Mouse (Mus musculus): Measurements from ENCODE around the gene Cavin3. TPM values are rescaled to one million over a fixed set of nuclear protein-coding genes. Genes with fewer than 3 reads are reported as not detected.

Cavin3 gene
- total and polyA plus RNA-seq, 2 experiments from 2014 or later: 33.5 to 34.6 TPM

GRCm38 (mm10) chr7:105507257-105507656, 25.2 kb upstream of the Cavin3 start:
- WGBS: 80% methylated on average over 4 of the region's 4 CpGs
- H3K36me3 ChIP-seq (ENCODE audit: insufficient read depth, low read length): no peaks in the 10 kb centered on the region
- no peak for ATAC-seq (ENCODE audit: low FRiP score)
- no peak overlapping the region for H3K4me3 ChIP-seq (ENCODE audit: low read depth, low read length)
- no peaks in the 10 kb centered on the region for H3K4me1 ChIP-seq (ENCODE audit: insufficient read depth, low read length)
- DNase-seq (ENCODE audit: low spot score): no peak
- H3K27me3 ChIP-seq (ENCODE audit: insufficient read depth, low read length): no peaks in the 10 kb centered on the region
- H3K9ac ChIP-seq (replicated peaks; ENCODE audit: low read length, poor library complexity, severe bottlenecking): no peak overlapping the region
- no peak overlapping the region for H3K27ac ChIP-seq (ENCODE audit: low read depth, low read length)
- H3K4me2 ChIP-seq (ENCODE audit: low read depth, low read length, poor library complexity, severe bottlenecking): no peak overlapping the region
- TF ChIP-seq CTCF (IDR thresholded peaks at IDR 0.05): no peak
- no peaks in the 10 kb centered on the region for H3K9me3 ChIP-seq (ENCODE audit: low read length)

GRCm38 (mm10) chr7:105501984-105502383, 19.9 kb upstream of the Cavin3 start:
- Histone ChIP-seq H3K9me3 (ENCODE audit: low read length) (no peaks in the 10 kb centered on the region), H3K4me3 (ENCODE audit: low read depth, low read length) (no peak overlapping the region), H3K36me3 (ENCODE audit: insufficient read depth, low read length) (no peaks in the 10 kb centered on the region), H3K27ac (ENCODE audit: low read depth, low read length) (no peak overlapping the region), H3K9ac (replicated peaks; ENCODE audit: low read length, poor library complexity, severe bottlenecking) (no peak overlapping the region), H3K27me3 (ENCODE audit: insufficient read depth, low read length) (no peaks in the 10 kb centered on the region), H3K4me1 (ENCODE audit: insufficient read depth, low read length) (no peaks in the 10 kb centered on the region), H3K4me2 (ENCODE audit: low read depth, low read length, poor library complexity, severe bottlenecking) (no peak overlapping the region)
- ATAC-seq (ENCODE audit: low FRiP score) (no peak), DNase-seq (ENCODE audit: low spot score) (no peak)
- no peak for TF ChIP-seq CTCF (IDR thresholded peaks at IDR 0.05)
- 87% methylated on average over 4 of the region's 4 CpGs for WGBS

- no peak for ATAC-seq (ENCODE audit: low FRiP score)
- WGBS: 85% methylated on average over 1 of the region's 1 CpGs
Measured at GRCm38 (mm10) chr7:105499676-105500075, 17.6 kb upstream of the Cavin3 start.

GRCm38 (mm10) chr7:105498854-105499492, 16.9 kb upstream of the Cavin3 start:
- no peak for DNase-seq (ENCODE audit: low spot score)
- H3K4me3 ChIP-seq (ENCODE audit: low read depth, low read length): no peak overlapping the region
- no peak overlapping the region for H3K9ac ChIP-seq (replicated peaks; ENCODE audit: low read length, poor library complexity, severe bottlenecking)
- no peaks in the 10 kb centered on the region for H3K9me3 ChIP-seq (ENCODE audit: low read length)
- WGBS: 47% methylated on average over 10 of the region's 10 CpGs
- no peak for ATAC-seq (ENCODE audit: low FRiP score)
- no peak overlapping the region for H3K27ac ChIP-seq (ENCODE audit: low read depth, low read length)
- H3K4me1 ChIP-seq (ENCODE audit: insufficient read depth, low read length): no peaks in the 10 kb centered on the region
- no peak overlapping the region for H3K4me2 ChIP-seq (ENCODE audit: low read depth, low read length, poor library complexity, severe bottlenecking)
- no peaks in the 10 kb centered on the region for H3K36me3 ChIP-seq (ENCODE audit: insufficient read depth, low read length)
- no peak for TF ChIP-seq CTCF (IDR thresholded peaks at IDR 0.05)
- H3K27me3 ChIP-seq (ENCODE audit: insufficient read depth, low read length): no peaks in the 10 kb centered on the region

More at GRCm38 (mm10) chr7:105499676-105500075, 17.6 kb upstream of the Cavin3 start:
- H3K36me3 ChIP-seq (ENCODE audit: insufficient read depth, low read length): no peaks in the 10 kb centered on the region
- no peak overlapping the region for H3K9ac ChIP-seq (replicated peaks; ENCODE audit: low read length, poor library complexity, severe bottlenecking)
- no peak for TF ChIP-seq CTCF (IDR thresholded peaks at IDR 0.05)
- no peaks in the 10 kb centered on the region for H3K27me3 ChIP-seq (ENCODE audit: insufficient read depth, low read length)
- no peak overlapping the region for H3K27ac ChIP-seq (ENCODE audit: low read depth, low read length)
- H3K4me2 ChIP-seq (ENCODE audit: low read depth, low read length, poor library complexity, severe bottlenecking): no peak overlapping the region
- no peak overlapping the region for H3K4me3 ChIP-seq (ENCODE audit: low read depth, low read length)
- DNase-seq (ENCODE audit: low spot score): no peak
- H3K9me3 ChIP-seq (ENCODE audit: low read length): no peaks in the 10 kb centered on the region
- H3K4me1 ChIP-seq (ENCODE audit: insufficient read depth, low read length): no peaks in the 10 kb centered on the region

GRCm38 (mm10) chr7:105497881-105498280, 15.8 kb upstream of the Cavin3 start:
- no peak overlapping the region for H3K27ac ChIP-seq (ENCODE audit: low read depth, low read length)
- WGBS: 92% methylated on average over 3 of the region's 3 CpGs
- no peak overlapping the region for H3K4me2 ChIP-seq (ENCODE audit: low read depth, low read length, poor library complexity, severe bottlenecking)
- no peaks in the 10 kb centered on the region for H3K4me1 ChIP-seq (ENCODE audit: insufficient read depth, low read length)
- DNase-seq (ENCODE audit: low spot score) (no peak), ATAC-seq (ENCODE audit: low FRiP score) (no peak)
- H3K4me3 ChIP-seq (ENCODE audit: low read depth, low read length): no peak overlapping the region
- no peaks in the 10 kb centered on the region for H3K9me3 ChIP-seq (ENCODE audit: low read length)
- H3K27me3 ChIP-seq (ENCODE audit: insufficient read depth, low read length): no peaks in the 10 kb centered on the region
- H3K9ac ChIP-seq (replicated peaks; ENCODE audit: low read length, poor library complexity, severe bottlenecking): no peak overlapping the region
- TF ChIP-seq CTCF (IDR thresholded peaks at IDR 0.05): no peak
- no peaks in the 10 kb centered on the region for H3K36me3 ChIP-seq (ENCODE audit: insufficient read depth, low read length)

- no peak overlapping the region for H3K4me3 ChIP-seq (ENCODE audit: low read depth, low read length)
- H3K27ac ChIP-seq (ENCODE audit: low read depth, low read length): no peak overlapping the region
- H3K4me2 ChIP-seq (ENCODE audit: low read depth, low read length, poor library complexity, severe bottlenecking): no peak overlapping the region
- ATAC-seq (ENCODE audit: low FRiP score): no peak
- no peaks in the 10 kb centered on the region for H3K36me3 ChIP-seq (ENCODE audit: insufficient read depth, low read length)
- 81% methylated on average over 6 of the region's 6 CpGs for WGBS
- no peaks in the 10 kb centered on the region for H3K27me3 ChIP-seq (ENCODE audit: insufficient read depth, low read length)
- no peak for TF ChIP-seq CTCF (IDR thresholded peaks at IDR 0.05)
- DNase-seq (ENCODE audit: low spot score): no peak
- no peak overlapping the region for H3K9ac ChIP-seq (replicated peaks; ENCODE audit: low read length, poor library complexity, severe bottlenecking)
- H3K9me3 ChIP-seq (ENCODE audit: low read length): no peaks in the 10 kb centered on the region
- no peaks in the 10 kb centered on the region for H3K4me1 ChIP-seq (ENCODE audit: insufficient read depth, low read length)
Measured at GRCm38 (mm10) chr7:105487104-105487876, 5.2 kb upstream of the Cavin3 start.
